9 mouse cellular contexts compared by ENCODE assay signal in the genomic region with DNA sequence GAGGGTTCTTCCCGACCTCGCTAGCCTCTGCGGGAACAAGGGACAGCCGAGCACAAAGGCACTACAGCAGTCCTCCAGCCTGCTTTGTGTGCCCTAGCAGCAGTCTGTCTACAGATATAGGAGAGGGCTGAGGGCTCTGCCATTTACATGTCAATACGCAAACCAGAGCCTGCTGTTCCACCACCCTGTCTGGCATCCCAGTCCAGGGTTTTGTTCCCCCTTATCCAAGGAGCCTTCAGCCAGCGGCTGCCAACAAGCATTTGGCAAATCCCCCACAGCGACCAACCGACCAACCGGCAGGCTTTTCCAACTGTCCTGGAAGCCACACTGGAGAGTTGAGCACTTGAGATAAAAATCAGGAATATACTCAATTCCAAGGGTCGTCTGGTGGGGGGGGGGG. TPM values are rescaled to one million over a fixed set of nuclear protein-coding genes. Genes with fewer than 3 reads are reported as not detected.
DNase-seq lines count a peak whose midpoint lies in the region; ATAC-seq and TF ChIP-seq lines count a peak whose summit lies in the region.
"Had no signal": no experiment of that assay in that cellular context is flagged by ENCODE, and none has a peak within 500 bp of the region (broad histone marks: within the 10 kb centered on the region; RNA-seq: fewer than 3 reads in every experiment).

No protein-coding gene starts in this region.

- 8% methylated on average over 10 of the region's 10 CpGs for WGBS in embryonic facial prominence, embryonic 11.5 days
- WGBS in hindbrain, postnatal 0 days = 6% methylated on average over 10 of the region's 10 CpGs

- peak; percentile 84 for TF ChIP-seq EP300 in ES-Bruce4 (IDR thresholded peaks at IDR 0.05; ENCODE audit: insufficient read depth, low read depth, low read length)

- TF ChIP-seq POLR2A in ES-Bruce4 (IDR thresholded peaks at IDR 0.05; ENCODE audit: insufficient read depth, low read length) = no peak

- peak overlapping the region; percentile 11; the same call in 1 of the 2 replicates for H3K9ac ChIP-seq in ES-Bruce4 (ENCODE audit: low read depth, poor library complexity, severe bottlenecking)
- no peak overlapping the region; the same call in 1 of the 2 replicates for H3K9ac ChIP-seq in embryonic facial prominence, embryonic 11.5 days (replicated peaks; ENCODE audit: low read length)
- no peak overlapping the region; the same call in 1 of the 2 replicates for H3K9ac ChIP-seq in hindbrain, postnatal 0 days (replicated peaks; ENCODE audit: low read length)
- H3K9ac ChIP-seq: limb, embryonic 15.5 days had no signal

- H3K4me2 ChIP-seq in embryonic facial prominence, embryonic 11.5 days (ENCODE audit: low read depth, low read length) = no peak overlapping the region
- H3K4me2 ChIP-seq in hindbrain, postnatal 0 days (ENCODE audit: low read depth, low read length) = peak overlapping the region; percentile 27
- H3K4me2 ChIP-seq: limb, embryonic 15.5 days had no signal

- no peak for DNase-seq in frontal cortex, postnatal 25 days (ENCODE audit: low spot score in 2 of 2)
- peak; percentile 60 for DNase-seq in embryonic facial prominence, embryonic 11.5 days (ENCODE audit: low spot score)
- DNase-seq in hindbrain, postnatal 0 days (ENCODE audit: low spot score) = peak; percentile 83
- DNase-seq in Muller cell, postnatal 12 days (ENCODE audit: inconsistent ontology term) = no peak
- DNase-seq in spleen, adult 12 weeks (ENCODE audit: low spot score) = no peak
- no peak for DNase-seq in adrenal gland, adult 18-20 months (ENCODE audit: low spot score in 2 of 2)

- TF ChIP-seq CTCF in ES-Bruce4 (IDR thresholded peaks at IDR 0.05; ENCODE audit: low read depth, low read length) = no peak
- no peak for TF ChIP-seq CTCF in hindbrain, postnatal 0 days (IDR thresholded peaks at IDR 0.05; ENCODE audit: low read depth)

- peak overlapping the region; percentile 49; the same call in 1 of the 2 replicates for H3K27ac ChIP-seq in ES-Bruce4 (ENCODE audit: insufficient read depth, low read length)
- H3K27ac ChIP-seq in embryonic facial prominence, embryonic 11.5 days (replicated peaks; ENCODE audit: low read depth, low read length) = no peak overlapping the region; the same call in 1 of the 2 replicates
- H3K27ac ChIP-seq in hindbrain, postnatal 0 days = peak overlapping the region; percentile 32; the same call in 1 of the 2 replicates
- H3K27ac ChIP-seq: limb, embryonic 15.5 days had no signal

- no peaks in the 10 kb centered on the region for H3K36me3 ChIP-seq in ES-Bruce4 (ENCODE audit: control insufficient read depth, insufficient read depth, low read length, poor library complexity, severe bottlenecking)
- H3K36me3 ChIP-seq in embryonic facial prominence, embryonic 11.5 days (replicated peaks; ENCODE audit: control insufficient read depth, insufficient read depth, low read depth, low read length) = no peaks in the 10 kb centered on the region
- H3K36me3 ChIP-seq in hindbrain, postnatal 0 days (ENCODE audit: insufficient read depth, low read length) = no peaks in the 10 kb centered on the region
- H3K36me3 ChIP-seq: limb, embryonic 15.5 days had no signal

- H3K4me1 ChIP-seq in ES-Bruce4 (ENCODE audit: control insufficient read depth, insufficient read depth, low read length) = peaks cover 3% of the 10 kb centered on the region
- no peaks in the 10 kb centered on the region for H3K4me1 ChIP-seq in embryonic facial prominence, embryonic 11.5 days (ENCODE audit: control insufficient read depth, insufficient read depth, low read length)
- H3K4me1 ChIP-seq in hindbrain, postnatal 0 days (ENCODE audit: insufficient read depth, low read length) = peaks cover 4% of the 10 kb centered on the region; the same call in 1 of the 2 replicates

- no peaks in the 10 kb centered on the region for H3K27me3 ChIP-seq in ES-Bruce4 (ENCODE audit: control insufficient read depth, insufficient read depth, low read length, poor library complexity, severe bottlenecking)
- no peaks in the 10 kb centered on the region for H3K27me3 ChIP-seq in embryonic facial prominence, embryonic 11.5 days (ENCODE audit: control insufficient read depth, insufficient read depth, low read length)
- no peaks in the 10 kb centered on the region for H3K27me3 ChIP-seq in hindbrain, postnatal 0 days (ENCODE audit: insufficient read depth, low read length)
- H3K27me3 ChIP-seq: limb, embryonic 15.5 days had no signal

- no peaks in the 10 kb centered on the region for H3K9me3 ChIP-seq in ES-Bruce4 (replicated peaks; ENCODE audit: control insufficient read depth, insufficient read depth, low read length, poor library complexity, severe bottlenecking)
- H3K9me3 ChIP-seq in embryonic facial prominence, embryonic 11.5 days (replicated peaks; ENCODE audit: control insufficient read depth, low read length) = no peaks in the 10 kb centered on the region
- H3K9me3 ChIP-seq in hindbrain, postnatal 0 days (ENCODE audit: low read length) = no peaks in the 10 kb centered on the region
- H3K9me3 ChIP-seq: limb, embryonic 15.5 days had no signal

- peak; percentile 34; the same call in 1 of the 2 replicates for ATAC-seq in frontal cortex, adult (ENCODE audit: low TSS enrichment)
- ATAC-seq in embryonic facial prominence, embryonic 11.5 days (replicated peaks; ENCODE audit: insufficient number of reproducible peaks, low FRiP score, low TSS enrichment, low read depth) = peak; percentile 86
- peak; percentile 84 for ATAC-seq in hindbrain, postnatal 0 days

- H3K4me3 ChIP-seq in ES-Bruce4 (ENCODE audit: low read depth, low read length) = peak overlapping the region; percentile 12; the same call in 1 of the 2 replicates
- no peak overlapping the region for H3K4me3 ChIP-seq in embryonic facial prominence, embryonic 11.5 days (ENCODE audit: low read depth, low read length)
- no peak overlapping the region for H3K4me3 ChIP-seq in hindbrain, postnatal 0 days (ENCODE audit: low read length)
- H3K4me3 ChIP-seq: limb, embryonic 15.5 days had no signal

RNA-seq across cellular contexts. Expression of a gene that starts 27.2 kb away (rescaled TPM):
- polyA plus RNA-seq in ES-Bruce4 (2011; ENCODE audit: insufficient read depth, insufficient read length, low read depth, missing spikeins) = 11.8 and 12.0 TPM in 2 replicates
- polyA plus RNA-seq in embryonic facial prominence, embryonic 11.5 days (2014; fragmentation: Nextera tagmentation; extraction: Ambion mirVana) = 11.3 and 13.1 TPM in 2 replicates
- total RNA-seq in hindbrain, postnatal 0 days (2014; rRNA removed) = 26.5 and 32.3 TPM in 2 replicates
- 17.3 and 18.3 TPM in 2 replicates for polyA plus RNA-seq in hindbrain, postnatal 0 days (2015; fragmentation: Nextera tagmentation; extraction: Ambion mirVana)
- 1 to 10 TPM; 2.0 to 3.3 TPM for total RNA-seq in adrenal gland, adult 18-20 months (2021)

RNA-seq across cellular contexts. Expression of a gene that starts 59.4 kb away (rescaled TPM):
- 27.0 and 27.2 TPM in 2 replicates for polyA plus RNA-seq in ES-Bruce4 (2011; ENCODE audit: insufficient read depth, insufficient read length, low read depth, missing spikeins)
- polyA plus RNA-seq in embryonic facial prominence, embryonic 11.5 days (2014; fragmentation: Nextera tagmentation; extraction: Ambion mirVana) = 24.4 and 27.8 TPM in 2 replicates
- 37.1 and 37.5 TPM in 2 replicates for total RNA-seq in hindbrain, postnatal 0 days (2014; rRNA removed)
- polyA plus RNA-seq in hindbrain, postnatal 0 days (2015; fragmentation: Nextera tagmentation; extraction: Ambion mirVana) = 26.1 and 29.3 TPM in 2 replicates
- 10 to 100 TPM; 16.1 to 21.1 TPM for total RNA-seq in adrenal gland, adult 18-20 months (2021)

Comparison
In these comparisons a context has a peak if more than half of its experiments do, and no peak if none do; other contexts are left out.
1. ATAC-seq: peak in every context shown above with its lines; median percentile 86 in embryonic facial prominence, embryonic 11.5 days; 84 in hindbrain, postnatal 0 days; 34 in frontal cortex, adult.
2. DNase-seq: peak in embryonic facial prominence, embryonic 11.5 days (single experiment) and hindbrain, postnatal 0 days (single experiment); none in frontal cortex, postnatal 25 days (0 of 2), Muller cell, postnatal 12 days (single experiment), spleen, adult 12 weeks (single experiment) and adrenal gland, adult 18-20 months (0 of 2).